Mouse (Mus musculus) myocyte (in vitro differentiated cells): ENCODE measurements around the gene Olfr1048.

ENCODE experiments used
- CEBPB ChIP-seq: IDR thresholded peaks from 2 replicates; pipeline ENCODE4 v1.6.1; 2011; ENCODE audit warnings: mild to moderate bottlenecking, moderate library complexity; ENCODE audit not compliant: poor library complexity, insufficient read depth, severe bottlenecking
- MYOD1 ChIP-seq, 3 experiments: IDR thresholded peaks; one replicate each; pipeline ENCODE4 v1.6.1; 2011; ENCODE audit warnings: control low read depth in 2 of 3, low read depth in 2 of 3, mild to moderate bottlenecking in 2 of 3, moderate library complexity in 1 of 3; ENCODE audit not compliant: insufficient read length in 2 of 3, control insufficient read depth in 1 of 3
- POLR2A ChIP-seq: IDR thresholded peaks from one replicate; pipeline ENCODE4 v1.6.1; 2011; ENCODE audit warnings: low read depth, mild to moderate bottlenecking, control low read depth, moderate library complexity; ENCODE audit not compliant: insufficient read length
- TCF12 ChIP-seq: IDR thresholded peaks from one replicate; pipeline ENCODE4 v1.6.1; 2011; ENCODE audit warnings: mild to moderate bottlenecking, control low read depth; ENCODE audit not compliant: poor library complexity, insufficient read depth, severe bottlenecking
- USF1 ChIP-seq: IDR thresholded peaks from one replicate; pipeline ENCODE4 v1.6.1; 2011; ENCODE audit warnings: low read depth, mild to moderate bottlenecking, control low read depth, moderate library complexity

DNA sequence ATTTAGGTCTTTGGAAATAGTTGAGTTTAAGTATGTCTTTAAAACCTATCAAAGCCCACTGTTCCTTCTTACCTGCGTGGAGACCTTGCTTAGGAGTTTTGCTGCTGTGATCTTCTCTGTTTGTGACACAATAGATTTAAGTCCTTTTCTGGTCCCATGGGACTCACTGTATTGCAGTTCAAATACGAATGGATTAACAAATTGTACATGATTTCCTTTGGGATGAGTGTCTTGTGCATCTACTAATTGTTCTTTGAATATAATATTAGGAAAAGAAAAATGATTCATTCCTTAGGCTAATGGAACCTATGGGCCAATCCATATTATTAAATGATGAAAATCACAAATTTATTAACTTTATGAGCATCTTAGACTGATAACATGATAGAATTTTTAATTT is 20.9 kb downstream of the Olfr1048 start, which contains the start of gene Olfr1046:
- TF ChIP-seq TCF12 = no peak
- no peak for TF ChIP-seq MYOD1 (IDR thresholded peaks at IDR 0.05; ENCODE audit: control insufficient read depth in 1 of 3, insufficient read length in 2 of 3, low read depth in 2 of 3)
- no peak for TF ChIP-seq CEBPB
- TF ChIP-seq USF1 = no peak
- no peak for TF ChIP-seq POLR2A
